Comparison of ENCODE assay signal across 8 mouse cellular contexts in the genomic region with DNA sequence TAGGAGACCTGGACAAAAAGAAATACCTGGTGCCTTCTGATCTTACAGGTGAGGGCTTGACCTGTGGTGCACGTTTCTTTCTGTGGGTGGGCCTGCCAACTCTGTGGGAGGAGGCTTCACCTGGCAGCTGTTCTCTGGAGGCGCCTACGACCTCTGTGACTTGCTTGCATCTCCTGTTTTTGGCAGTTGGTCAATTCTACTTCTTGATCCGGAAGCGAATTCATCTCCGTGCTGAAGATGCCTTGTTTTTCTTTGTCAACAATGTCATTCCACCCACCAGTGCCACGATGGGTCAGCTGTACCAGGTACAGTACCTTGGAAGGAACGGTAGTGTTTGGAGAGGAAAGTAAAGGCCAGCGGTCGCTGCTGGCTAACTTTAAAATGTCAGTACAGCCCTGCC. TPM values are rescaled to one million over a fixed set of nuclear protein-coding genes. Genes with fewer than 3 reads are reported as not detected.
DNase-seq lines count a peak whose midpoint lies in the region; ATAC-seq and TF ChIP-seq lines count a peak whose summit lies in the region.

No protein-coding gene starts in this region.

- peak overlapping the region; percentile 35 to 79 for H3K4me3 ChIP-seq in heart, embryonic 14.5 days (ENCODE audit: control insufficient read depth in 1 of 2, insufficient read depth in 1 of 2, low read depth in 1 of 2, low read length in 2 of 2)
- peak overlapping the region; percentile 91 for H3K4me3 ChIP-seq in embryonic fibroblast, embryonic 13.5 days (ENCODE audit: insufficient read depth, low read length)
- peak overlapping the region; percentile 85 for H3K4me3 ChIP-seq in kidney, embryonic 14.5 days (ENCODE audit: low read length)
- peak overlapping the region; percentile 79 for H3K4me3 ChIP-seq in midbrain, embryonic 14.5 days (replicated peaks; ENCODE audit: low read depth, low read length)

- TF ChIP-seq POLR2A in embryonic fibroblast, embryonic 13.5 days (IDR thresholded peaks at IDR 0.05; ENCODE audit: low read depth, low read length): no peak

- no peak for DNase-seq in heart, adult 8-10 months (ENCODE audit: low spot score)
- no peak for DNase-seq in midbrain, embryonic 14.5 days
- no peak for DNase-seq in gastrocnemius, postnatal 14 days
- no peak for DNase-seq in embryo, embryonic 10.5 days (ENCODE audit: low spot score)
- no peak for DNase-seq in left cerebral cortex, adult 8-10 months (ENCODE audit: low spot score in 2 of 2)

- 73% methylated on average over 10 of the region's 10 CpGs for WGBS in heart, embryonic 14.5 days
- 81% methylated on average over 10 of the region's 10 CpGs for WGBS in kidney, embryonic 14.5 days
- WGBS in midbrain, embryonic 14.5 days: 89% methylated on average over 10 of the region's 10 CpGs

- peak overlapping the region; percentile 92 for H3K9ac ChIP-seq in heart, embryonic 14.5 days (ENCODE audit: low read length)
- peak overlapping the region; percentile 87; the same call in 1 of the 2 replicates for H3K9ac ChIP-seq in kidney, embryonic 14.5 days (ENCODE audit: low read depth, low read length)
- H3K9ac ChIP-seq in midbrain, embryonic 14.5 days (replicated peaks; ENCODE audit: low read length): peak overlapping the region; percentile 82

- H3K4me2 ChIP-seq in heart, embryonic 14.5 days (ENCODE audit: low read length): peak overlapping the region; percentile 74
- H3K4me2 ChIP-seq in kidney, embryonic 14.5 days (replicated peaks; ENCODE audit: low read depth, low read length): peak overlapping the region; percentile 61
- peak overlapping the region; percentile 87 for H3K4me2 ChIP-seq in midbrain, embryonic 14.5 days (ENCODE audit: low read length)

- intact Hi-C loops in gastrocnemius, postnatal 14 days (cut with DNase I; ENCODE audit: low total_unique reads): no loop called here

- H3K4me1 ChIP-seq in heart, embryonic 14.5 days (ENCODE audit: control insufficient read depth in 2 of 2, insufficient read depth in 2 of 2, low read length in 2 of 2): peaks cover 4 to 11% of the 10 kb centered on the region in 2 experiments
- H3K4me1 ChIP-seq in embryonic fibroblast, embryonic 13.5 days (ENCODE audit: control insufficient read depth, insufficient read depth, low read length): no peaks in the 10 kb centered on the region
- H3K4me1 ChIP-seq in kidney, embryonic 14.5 days (ENCODE audit: control insufficient read depth, insufficient read depth, low read length): peaks cover 10% of the 10 kb centered on the region
- peaks cover 10% of the 10 kb centered on the region for H3K4me1 ChIP-seq in midbrain, embryonic 14.5 days (ENCODE audit: control insufficient read depth, insufficient read depth, low read length)

- ATAC-seq in heart, embryonic 14.5 days (ENCODE audit: insufficient number of reproducible peaks, insufficient read depth, low FRiP score, low read depth): no peak
- ATAC-seq in kidney, embryonic 14.5 days (ENCODE audit: low FRiP score, low TSS enrichment): no peak
- ATAC-seq in midbrain, embryonic 14.5 days (ENCODE audit: low FRiP score, low TSS enrichment): no peak

- TF ChIP-seq CTCF in embryonic fibroblast, embryonic 13.5 days (IDR thresholded peaks at IDR 0.05; ENCODE audit: borderline replicate concordance, insufficient read depth, low read length): no peak

- peaks cover 53% of the 10 kb centered on the region for H3K36me3 ChIP-seq in heart, embryonic 14.5 days (ENCODE audit: control insufficient read depth, insufficient read depth, low read length)
- peaks cover 49% of the 10 kb centered on the region for H3K36me3 ChIP-seq in kidney, embryonic 14.5 days (ENCODE audit: control insufficient read depth, insufficient read depth, low read length)
- peaks cover 47% of the 10 kb centered on the region for H3K36me3 ChIP-seq in midbrain, embryonic 14.5 days (ENCODE audit: control insufficient read depth, insufficient read depth, low read length)

- H3K27ac ChIP-seq in heart, embryonic 14.5 days (replicated peaks in 1 of 2; ENCODE audit: control insufficient read depth in 1 of 2, insufficient read depth in 1 of 2, low read depth in 2 of 2, low read length in 2 of 2): no peak overlapping the region
- no peak overlapping the region for H3K27ac ChIP-seq in embryonic fibroblast, embryonic 13.5 days (ENCODE audit: insufficient read depth, low read length)
- no peak overlapping the region for H3K27ac ChIP-seq in kidney, embryonic 14.5 days (ENCODE audit: low read depth, low read length)
- H3K27ac ChIP-seq in midbrain, embryonic 14.5 days (replicated peaks; ENCODE audit: low read depth, low read length): no peak overlapping the region

- H3K27me3 ChIP-seq in heart, embryonic 14.5 days (ENCODE audit: control insufficient read depth, insufficient read depth, low read length): no peaks in the 10 kb centered on the region
- no peaks in the 10 kb centered on the region for H3K27me3 ChIP-seq in kidney, embryonic 14.5 days (ENCODE audit: control insufficient read depth, insufficient read depth, low read length)
- H3K27me3 ChIP-seq in midbrain, embryonic 14.5 days (ENCODE audit: control insufficient read depth, insufficient read depth, low read length): no peaks in the 10 kb centered on the region

- H3K9me3 ChIP-seq in heart, embryonic 14.5 days (ENCODE audit: control insufficient read depth, low read length): no peaks in the 10 kb centered on the region
- H3K9me3 ChIP-seq in kidney, embryonic 14.5 days (ENCODE audit: control insufficient read depth, low read length): no peaks in the 10 kb centered on the region
- H3K9me3 ChIP-seq in midbrain, embryonic 14.5 days (ENCODE audit: control insufficient read depth, low read length): no peaks in the 10 kb centered on the region

RNA-seq across cellular contexts. Expression of a gene that starts 1.5 kb away (rescaled TPM):
- 454 and 540 TPM in 2 replicates for polyA plus RNA-seq in heart, embryonic 14.5 days (2014; fragmentation: Nextera tagmentation; extraction: Ambion mirVana)
- 100 to 1,000 TPM; 287 to 342 (median 325) TPM for total RNA-seq in heart, adult 8-10 months (2022)
- polyA plus RNA-seq in embryonic fibroblast, embryonic 13.5 days (2011; ENCODE audit: insufficient read length, low read depth, missing spikeins): 639 and 646 TPM in 2 replicates
- 426 and 499 TPM in 2 replicates for polyA plus RNA-seq in kidney, embryonic 14.5 days (2014; fragmentation: Nextera tagmentation; extraction: Ambion mirVana)
- polyA plus RNA-seq in midbrain, embryonic 14.5 days (2014; fragmentation: Nextera tagmentation; extraction: Ambion mirVana): 616 and 626 TPM in 2 replicates
- 100 to 1,000 TPM; 170 to 180 TPM for total RNA-seq in gastrocnemius, postnatal 14 days (2021)
- 100 to 1,000 TPM; 218 to 247 (median 236) TPM for total RNA-seq in left cerebral cortex, adult 8-10 months (2022)

RNA-seq across cellular contexts. Expression of a gene that starts 3.2 kb away (rescaled TPM):
- 22.2 and 27.5 TPM in 2 replicates for polyA plus RNA-seq in heart, embryonic 14.5 days (2014; fragmentation: Nextera tagmentation; extraction: Ambion mirVana)
- total RNA-seq in heart, adult 8-10 months (2022): 10 to 100 TPM; 21.0 to 24.9 (median 23.6) TPM
- polyA plus RNA-seq in embryonic fibroblast, embryonic 13.5 days (2011; ENCODE audit: insufficient read length, low read depth, missing spikeins): 78.6 and 89.1 TPM in 2 replicates
- polyA plus RNA-seq in kidney, embryonic 14.5 days (2014; fragmentation: Nextera tagmentation; extraction: Ambion mirVana): 48.5 and 63.1 TPM in 2 replicates
- polyA plus RNA-seq in midbrain, embryonic 14.5 days (2014; fragmentation: Nextera tagmentation; extraction: Ambion mirVana): 41.3 and 48.9 TPM in 2 replicates
- total RNA-seq in gastrocnemius, postnatal 14 days (2021): 10 to 100 TPM; 20.4 to 20.7 TPM
- 10 to 100 TPM; 49.6 to 59.9 (median 51.8) TPM for total RNA-seq in left cerebral cortex, adult 8-10 months (2022)

RNA-seq across cellular contexts. Expression of a gene that starts 8.0 kb away (rescaled TPM):
- 15.0 and 16.6 TPM in 2 replicates for polyA plus RNA-seq in heart, embryonic 14.5 days (2014; fragmentation: Nextera tagmentation; extraction: Ambion mirVana)
- total RNA-seq in heart, adult 8-10 months (2022): 1 to 10 TPM; 4.0 to 6.4 (median 5.1) TPM
- 27.7 and 32.1 TPM in 2 replicates for polyA plus RNA-seq in embryonic fibroblast, embryonic 13.5 days (2011; ENCODE audit: insufficient read length, low read depth, missing spikeins)
- polyA plus RNA-seq in kidney, embryonic 14.5 days (2014; fragmentation: Nextera tagmentation; extraction: Ambion mirVana): 28.2 and 34.9 TPM in 2 replicates
- polyA plus RNA-seq in midbrain, embryonic 14.5 days (2014; fragmentation: Nextera tagmentation; extraction: Ambion mirVana): 22.9 and 23.0 TPM in 2 replicates
- 1 to 10 TPM; 5.1 to 7.8 TPM for total RNA-seq in gastrocnemius, postnatal 14 days (2021)
- total RNA-seq in left cerebral cortex, adult 8-10 months (2022): 10 to 100 TPM; 28.0 to 36.9 (median 32.9) TPM

RNA-seq across cellular contexts. Expression of a gene that starts 10.1 kb away (rescaled TPM):
- polyA plus RNA-seq in heart, embryonic 14.5 days (2014; fragmentation: Nextera tagmentation; extraction: Ambion mirVana): 107 and 114 TPM in 2 replicates
- total RNA-seq in heart, adult 8-10 months (2022): 10 to 100 TPM; 41.7 to 57.3 (median 48.1) TPM
- polyA plus RNA-seq in embryonic fibroblast, embryonic 13.5 days (2011; ENCODE audit: insufficient read length, low read depth, missing spikeins): 68.8 and 86.1 TPM in 2 replicates
- polyA plus RNA-seq in kidney, embryonic 14.5 days (2014; fragmentation: Nextera tagmentation; extraction: Ambion mirVana): 117 and 141 TPM in 2 replicates
- polyA plus RNA-seq in midbrain, embryonic 14.5 days (2014; fragmentation: Nextera tagmentation; extraction: Ambion mirVana): 162 and 193 TPM in 2 replicates
- 10 to 100 TPM; 43.0 to 52.9 TPM for total RNA-seq in gastrocnemius, postnatal 14 days (2021)
- total RNA-seq in left cerebral cortex, adult 8-10 months (2022): 100 to 1,000 TPM in 1 of 4 experiments, 10 to 100 TPM in 3; 78.7 to 101 (median 87.1) TPM

RNA-seq across cellular contexts. Expression of a gene that starts 11.4 kb away (rescaled TPM):
- 22.3 and 26.0 TPM in 2 replicates for polyA plus RNA-seq in heart, embryonic 14.5 days (2014; fragmentation: Nextera tagmentation; extraction: Ambion mirVana)
- 100 to 1,000 TPM; 144 to 172 (median 168) TPM for total RNA-seq in heart, adult 8-10 months (2022)
- 140 and 171 TPM in 2 replicates for polyA plus RNA-seq in embryonic fibroblast, embryonic 13.5 days (2011; ENCODE audit: insufficient read length, low read depth, missing spikeins)
- polyA plus RNA-seq in kidney, embryonic 14.5 days (2014; fragmentation: Nextera tagmentation; extraction: Ambion mirVana): 34.5 and 50.1 TPM in 2 replicates
- polyA plus RNA-seq in midbrain, embryonic 14.5 days (2014; fragmentation: Nextera tagmentation; extraction: Ambion mirVana): 24.4 and 39.0 TPM in 2 replicates
- 100 to 1,000 TPM; 185 to 209 TPM for total RNA-seq in gastrocnemius, postnatal 14 days (2021)
- total RNA-seq in left cerebral cortex, adult 8-10 months (2022): 100 to 1,000 TPM; 108 to 126 (median 118) TPM
